In genomic region chr7:99384101-99384611, GRCm38 (mm10) we compare ENCODE assay signal across 8 mouse cellular contexts. TPM values are rescaled to one million over a fixed set of nuclear protein-coding genes. Genes with fewer than 3 reads are reported as not detected.
DNase-seq lines count a peak whose midpoint lies in the region; ATAC-seq lines count a peak whose summit lies in the region.

No protein-coding gene starts in this region.

- no peaks in the 10 kb centered on the region for H3K36me3 ChIP-seq in liver, embryonic 11.5 days (ENCODE audit: control insufficient read depth, insufficient read depth, low read length)
- H3K36me3 ChIP-seq in limb, embryonic 11.5 days (ENCODE audit: control insufficient read depth, insufficient read depth, low read length): no peaks in the 10 kb centered on the region
- peaks cover 5% of the 10 kb centered on the region; the same call in 1 of the 2 replicates for H3K36me3 ChIP-seq in neural tube, embryonic 14.5 days (ENCODE audit: control insufficient read depth, insufficient read depth, low read length)

- H3K4me3 ChIP-seq in liver, embryonic 11.5 days (ENCODE audit: low read depth, low read length): no peak overlapping the region
- no peak overlapping the region for H3K4me3 ChIP-seq in limb, embryonic 11.5 days (ENCODE audit: low read depth, low read length)
- H3K4me3 ChIP-seq in neural tube, embryonic 14.5 days (ENCODE audit: low read depth, low read length): peak overlapping the region; percentile 50

- peaks cover 20% of the 10 kb centered on the region for H3K27me3 ChIP-seq in liver, embryonic 11.5 days (replicated peaks; ENCODE audit: control insufficient read depth, insufficient read depth, low read length)
- peaks cover 3% of the 10 kb centered on the region; the same call in 1 of the 2 replicates for H3K27me3 ChIP-seq in limb, embryonic 11.5 days (ENCODE audit: control insufficient read depth, insufficient read depth, low read length)
- H3K27me3 ChIP-seq in neural tube, embryonic 14.5 days (ENCODE audit: control insufficient read depth, insufficient read depth, low read length): no peaks in the 10 kb centered on the region

- H3K27ac ChIP-seq in liver, embryonic 11.5 days (ENCODE audit: low read depth, low read length): peak overlapping the region; percentile 46; the same call in 1 of the 2 replicates
- H3K27ac ChIP-seq in limb, embryonic 11.5 days (replicated peaks; ENCODE audit: low read depth, low read length): no peak overlapping the region
- peak overlapping the region; percentile 29; the same call in 1 of the 2 replicates for H3K27ac ChIP-seq in neural tube, embryonic 14.5 days (ENCODE audit: low read depth, low read length)

- no peak overlapping the region for H3K9ac ChIP-seq in liver, embryonic 11.5 days (ENCODE audit: low read depth, low read length)
- peak overlapping the region; percentile 0; the same call in 1 of the 2 replicates for H3K9ac ChIP-seq in limb, embryonic 11.5 days (ENCODE audit: low read length)
- H3K9ac ChIP-seq in neural tube, embryonic 14.5 days (replicated peaks; ENCODE audit: low read depth, low read length): peak overlapping the region; percentile 37

- WGBS in liver, embryonic 11.5 days: 25% methylated on average over 4 of the region's 4 CpGs
- 46% methylated on average over 4 of the region's 4 CpGs for WGBS in limb, embryonic 11.5 days
- 9% methylated on average over 4 of the region's 4 CpGs for WGBS in neural tube, embryonic 14.5 days

- no peak for ATAC-seq in liver, embryonic 11.5 days (replicated peaks; ENCODE audit: low FRiP score)
- ATAC-seq in limb, embryonic 11.5 days (ENCODE audit: insufficient number of reproducible peaks, low FRiP score, low TSS enrichment, low read depth): no peak
- no peak for ATAC-seq in neural tube, embryonic 14.5 days (ENCODE audit: low read depth)

- H3K9me3 ChIP-seq in liver, embryonic 11.5 days (ENCODE audit: control insufficient read depth, low read length): no peaks in the 10 kb centered on the region
- H3K9me3 ChIP-seq in limb, embryonic 11.5 days (ENCODE audit: control insufficient read depth, low read length): no peaks in the 10 kb centered on the region
- no peaks in the 10 kb centered on the region for H3K9me3 ChIP-seq in neural tube, embryonic 14.5 days (ENCODE audit: control insufficient read depth, low read length)

- peak overlapping the region; percentile 5 for H3K4me2 ChIP-seq in liver, embryonic 11.5 days
- H3K4me2 ChIP-seq in limb, embryonic 11.5 days (ENCODE audit: low read depth, severe bottlenecking): no peak overlapping the region; the same call in 1 of the 2 replicates
- peak overlapping the region; percentile 75 for H3K4me2 ChIP-seq in neural tube, embryonic 14.5 days (ENCODE audit: low read depth, low read length)

- DNase-seq in liver, embryonic 11.5 days (ENCODE audit: low spot score): no peak
- no peak for DNase-seq in liver
- DNase-seq in heart, postnatal 4 days: peak; percentile 65
- DNase-seq in limb, embryonic 11.5 days (ENCODE audit: low spot score): no peak
- no peak for DNase-seq in right cerebral cortex, adult 18-20 months
- DNase-seq in left cerebral cortex, adult 11 months (ENCODE audit: low spot score): no peak
- no peak for DNase-seq in cerebellum, postnatal 36 days

- peaks cover 8% of the 10 kb centered on the region for H3K4me1 ChIP-seq in liver, embryonic 11.5 days (replicated peaks; ENCODE audit: control insufficient read depth, insufficient read depth, low read length)
- H3K4me1 ChIP-seq in limb, embryonic 11.5 days (ENCODE audit: control insufficient read depth, insufficient read depth, low read length): peaks cover 18% of the 10 kb centered on the region
- peaks cover 30% of the 10 kb centered on the region for H3K4me1 ChIP-seq in neural tube, embryonic 14.5 days (ENCODE audit: control insufficient read depth, insufficient read depth, low read length)

RNA-seq across cellular contexts. Expression of gene Gdpd5, which starts 2.9 kb away (rescaled TPM):
- 5.7 and 7.5 TPM in 2 replicates for polyA plus RNA-seq in liver, embryonic 11.5 days (2014; fragmentation: Nextera tagmentation; extraction: Ambion mirVana)
- 10 to 100 TPM; 40.7 to 42.6 TPM for total RNA-seq in heart, postnatal 4 days (2021)
- polyA plus RNA-seq in limb, embryonic 11.5 days (2014; fragmentation: Nextera tagmentation; extraction: Ambion mirVana): 7.9 and 8.5 TPM in 2 replicates
- polyA plus RNA-seq in neural tube, embryonic 14.5 days (2014; fragmentation: Nextera tagmentation; extraction: Ambion mirVana): 38.1 and 47.9 TPM in 2 replicates

RNA-seq across cellular contexts. Expression of gene Serpinh1, which starts 31.1 kb away (rescaled TPM):
- 224 and 232 TPM in 2 replicates for polyA plus RNA-seq in liver, embryonic 11.5 days (2014; fragmentation: Nextera tagmentation; extraction: Ambion mirVana)
- total RNA-seq in heart, postnatal 4 days (2021): 100 to 1,000 TPM; 557 to 601 TPM
- polyA plus RNA-seq in limb, embryonic 11.5 days (2014; fragmentation: Nextera tagmentation; extraction: Ambion mirVana): 413 and 429 TPM in 2 replicates
- polyA plus RNA-seq in neural tube, embryonic 14.5 days (2014; fragmentation: Nextera tagmentation; extraction: Ambion mirVana): 38.7 and 139 TPM in 2 replicates
